Mouse (Mus musculus): ENCODE data around the gene Pmp22. TPM values are rescaled to one million over a fixed set of nuclear protein-coding genes. Genes with fewer than 3 reads are reported as not detected.

Pmp22 gene
- polyA plus RNA-seq (2015; fragmentation: Nextera tagmentation; extraction: Ambion mirVana) = 238 and 261 TPM in 2 replicates

- no peak for ATAC-seq (ENCODE audit: borderline replicate concordance, extremely low read depth, low FRiP score, low TSS enrichment)
- Histone ChIP-seq H3K27me3 (peaks cover 4% of the 10 kb centered on the region), H3K27ac (peak within 1 kb of the TSS; percentile 30; the same call in 1 of the 2 replicates), H3K4me1 (peaks cover 42% of the 10 kb centered on the region), H3K36me3 (no peaks in the 10 kb centered on the region), H3K4me3 (peak within 1 kb of the TSS; percentile 16; the same call in 1 of the 2 replicates), H3K9me3 (no peaks in the 10 kb centered on the region), H3K4me2 (peak within 1 kb of the TSS; percentile 90), H3K9ac (no peak within 1 kb of the TSS)
- WGBS = 49% methylated on average over 2 of the region's 2 CpGs
These were observed at the start of gene Pmp22 for GRCm38 (mm10) chr11:63128784-63129183. Pmp22 (plus strand) TSS chr11:63128982.

GRCm38 (mm10) chr11:63084536-63084935, 44.2 kb upstream of the Pmp22 start:
- Histone ChIP-seq H3K36me3 (no peaks in the 10 kb centered on the region), H3K27ac (no peak overlapping the region), H3K9ac (no peak overlapping the region), H3K4me1 (no peaks in the 10 kb centered on the region), H3K4me2 (no peak overlapping the region), H3K4me3 (no peak overlapping the region), H3K9me3 (peaks cover 5% of the 10 kb centered on the region; the same call in 1 of the 2 replicates), H3K27me3 (no peaks in the 10 kb centered on the region)
- 71% methylated on average over 3 of the region's 3 CpGs for WGBS
- no peak for ATAC-seq (ENCODE audit: borderline replicate concordance, extremely low read depth, low FRiP score, low TSS enrichment)

DNA sequence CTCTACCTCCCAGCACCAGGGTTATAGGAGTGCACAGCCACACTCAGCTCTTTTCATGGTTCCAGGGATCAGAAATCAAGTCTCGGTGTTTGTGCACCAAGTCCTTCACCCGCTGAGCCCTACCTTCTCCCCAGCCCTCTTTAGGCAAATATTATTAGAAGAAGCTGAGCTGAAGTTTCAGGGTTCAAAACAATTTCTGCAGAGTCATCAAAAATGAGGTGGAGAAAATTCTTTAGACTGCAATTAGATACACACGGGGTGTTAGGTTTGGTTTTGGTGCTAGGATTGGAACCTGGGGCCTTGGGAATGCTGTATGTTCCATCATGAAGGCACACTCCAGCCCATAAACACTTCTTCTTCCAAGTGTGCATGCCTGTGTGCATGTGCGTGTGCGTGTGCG, 40.1 kb upstream of the Pmp22 start:
- Histone ChIP-seq H3K9ac (no peak overlapping the region), H3K27me3 (no peaks in the 10 kb centered on the region), H3K36me3 (no peaks in the 10 kb centered on the region), H3K9me3 (peaks cover 5% of the 10 kb centered on the region; the same call in 1 of the 2 replicates), H3K4me3 (no peak overlapping the region), H3K4me2 (no peak overlapping the region), H3K27ac (no peak overlapping the region), H3K4me1 (peaks cover 18% of the 10 kb centered on the region)
- ATAC-seq (ENCODE audit: borderline replicate concordance, extremely low read depth, low FRiP score, low TSS enrichment) = no peak
- 83% methylated on average over 6 of the region's 6 CpGs for WGBS

- Histone ChIP-seq H3K4me3 (no peak overlapping the region), H3K4me1 (peaks cover 21% of the 10 kb centered on the region), H3K4me2 (no peak overlapping the region), H3K27me3 (no peaks in the 10 kb centered on the region), H3K9ac (no peak overlapping the region), H3K9me3 (no peaks in the 10 kb centered on the region), H3K27ac (peak overlapping the region; percentile 31), H3K36me3 (no peaks in the 10 kb centered on the region)
- 19% methylated on average over 4 of the region's 4 CpGs for WGBS
- ATAC-seq (ENCODE audit: borderline replicate concordance, extremely low read depth, low FRiP score, low TSS enrichment) = no peak; the same call in 1 of the 2 replicates
These were observed 38.6 kb upstream of the Pmp22 start for GRCm38 (mm10) chr11:63090210-63090609.

DNA sequence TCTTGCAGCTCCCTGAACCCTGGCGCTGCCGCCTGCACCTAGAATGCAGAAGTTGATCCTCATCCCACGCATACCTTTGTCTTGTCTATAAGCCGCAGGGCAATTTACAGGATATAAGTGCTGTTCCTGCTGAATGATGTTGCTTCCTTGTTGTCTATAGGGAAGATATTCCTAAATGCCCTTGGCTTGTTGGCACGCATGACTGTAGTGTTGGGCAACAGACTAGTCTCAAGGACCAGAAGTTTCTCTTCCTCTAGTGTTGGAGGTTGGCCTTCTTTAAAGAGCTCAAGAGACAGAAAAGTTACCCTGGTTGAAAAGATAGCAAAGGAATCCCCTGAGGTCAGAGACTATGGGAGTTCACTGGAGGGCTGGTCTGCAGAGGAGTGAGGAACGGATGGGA, 37.8 kb upstream of the Pmp22 start:
- peaks cover 21% of the 10 kb centered on the region for H3K4me1 ChIP-seq
- no peaks in the 10 kb centered on the region for H3K36me3 ChIP-seq
- H3K9ac ChIP-seq = no peak overlapping the region
- no peaks in the 10 kb centered on the region for H3K27me3 ChIP-seq
- 86% methylated on average over 6 of the region's 6 CpGs for WGBS
- H3K9me3 ChIP-seq = no peaks in the 10 kb centered on the region
- no peak overlapping the region for H3K4me3 ChIP-seq
- no peak overlapping the region for H3K4me2 ChIP-seq
- ATAC-seq (ENCODE audit: borderline replicate concordance, extremely low read depth, low FRiP score, low TSS enrichment) = no peak
- H3K27ac ChIP-seq = no peak overlapping the region

- Histone ChIP-seq H3K36me3 (no peaks in the 10 kb centered on the region), H3K9me3 (no peaks in the 10 kb centered on the region), H3K27me3 (no peaks in the 10 kb centered on the region), H3K4me2 (no peak overlapping the region), H3K4me3 (no peak overlapping the region), H3K27ac (no peak overlapping the region), H3K4me1 (peaks cover 21% of the 10 kb centered on the region), H3K9ac (no peak overlapping the region)
- no peak for ATAC-seq (ENCODE audit: borderline replicate concordance, extremely low read depth, low FRiP score, low TSS enrichment)
- 57% methylated on average over 5 of the region's 5 CpGs for WGBS
These were observed 36.5 kb upstream of the Pmp22 start for GRCm38 (mm10) chr11:63092271-63092670.

DNA sequence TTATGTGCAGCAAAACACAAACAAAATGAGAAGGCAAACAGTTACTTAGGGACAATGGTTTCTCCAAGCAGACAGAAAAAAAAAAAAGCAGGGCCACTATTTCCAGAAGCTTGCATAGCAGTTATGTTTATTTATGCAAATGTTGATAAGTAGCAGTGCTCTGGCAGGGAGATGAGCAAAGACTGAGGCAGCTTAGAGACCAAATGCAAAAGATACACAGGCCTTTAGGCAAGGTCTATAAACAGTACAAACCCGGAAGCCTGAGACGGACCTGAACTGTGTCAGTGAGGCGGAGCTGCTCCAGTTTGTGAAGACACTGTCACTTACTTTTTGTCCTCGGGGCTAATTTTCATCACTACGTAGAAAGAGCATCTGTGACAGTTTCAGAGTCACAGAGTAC, 35.2 kb upstream of the Pmp22 start:
- Histone ChIP-seq H3K27ac (peak overlapping the region; percentile 48), H3K9ac (no peak overlapping the region), H3K4me2 (no peak overlapping the region), H3K27me3 (no peaks in the 10 kb centered on the region), H3K9me3 (no peaks in the 10 kb centered on the region), H3K4me3 (no peak overlapping the region), H3K36me3 (no peaks in the 10 kb centered on the region), H3K4me1 (peaks cover 21% of the 10 kb centered on the region)
- WGBS = 52% methylated on average over 5 of the region's 5 CpGs
- ATAC-seq (ENCODE audit: borderline replicate concordance, extremely low read depth, low FRiP score, low TSS enrichment) = no peak

GRCm38 (mm10) chr11:63094496-63094895, 34.3 kb upstream of the Pmp22 start:
- no peak overlapping the region for H3K27ac ChIP-seq

GRCm38 (mm10) chr11:63098016-63098415, 30.8 kb upstream of the Pmp22 start:
- Histone ChIP-seq H3K9me3 (no peaks in the 10 kb centered on the region), H3K4me2 (no peak overlapping the region), H3K4me1 (peaks cover 9% of the 10 kb centered on the region), H3K9ac (no peak overlapping the region), H3K4me3 (no peak overlapping the region), H3K27ac (no peak overlapping the region), H3K36me3 (no peaks in the 10 kb centered on the region), H3K27me3 (no peaks in the 10 kb centered on the region)
- WGBS = 77% methylated on average over 3 of the region's 3 CpGs
- ATAC-seq (ENCODE audit: borderline replicate concordance, extremely low read depth, low FRiP score, low TSS enrichment) = no peak

More at GRCm38 (mm10) chr11:63094496-63094895, 34.3 kb upstream of the Pmp22 start:
- Histone ChIP-seq H3K36me3 (no peaks in the 10 kb centered on the region), H3K27me3 (no peaks in the 10 kb centered on the region), H3K4me1 (peaks cover 21% of the 10 kb centered on the region), H3K9me3 (no peaks in the 10 kb centered on the region), H3K4me3 (no peak overlapping the region), H3K9ac (no peak overlapping the region), H3K4me2 (no peak overlapping the region)
- ATAC-seq (ENCODE audit: borderline replicate concordance, extremely low read depth, low FRiP score, low TSS enrichment) = no peak
- WGBS = 87% methylated on average over 8 of the region's 8 CpGs

GRCm38 (mm10) chr11:63099390-63099789, 29.4 kb upstream of the Pmp22 start:
- Histone ChIP-seq H3K9ac (no peak overlapping the region), H3K27me3 (no peaks in the 10 kb centered on the region), H3K36me3 (no peaks in the 10 kb centered on the region), H3K9me3 (no peaks in the 10 kb centered on the region), H3K27ac (no peak overlapping the region), H3K4me1 (no peaks in the 10 kb centered on the region), H3K4me3 (no peak overlapping the region), H3K4me2 (no peak overlapping the region)
- WGBS = 67% methylated on average over 3 of the region's 3 CpGs
- no peak for ATAC-seq (ENCODE audit: borderline replicate concordance, extremely low read depth, low FRiP score, low TSS enrichment)

DNA sequence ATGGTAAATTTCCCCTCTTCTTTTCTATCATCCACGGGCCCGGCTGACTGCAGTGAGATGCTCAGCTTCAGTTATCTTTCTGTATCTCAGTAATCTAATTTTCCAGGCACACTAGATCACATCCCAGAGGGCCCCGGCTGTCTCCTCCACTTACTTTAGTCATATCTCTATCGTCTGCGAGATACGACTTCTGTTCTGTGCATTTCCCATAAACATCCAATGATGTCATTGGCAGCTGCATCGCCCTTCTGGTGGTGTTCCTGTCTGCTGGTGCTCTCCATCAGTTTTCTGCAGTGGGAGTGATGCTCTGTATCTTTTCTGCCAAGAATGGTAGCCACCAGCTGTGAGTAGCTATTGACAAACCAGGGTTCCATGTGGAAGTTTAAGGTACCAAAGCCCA, 25.5 kb upstream of the Pmp22 start:
- Histone ChIP-seq H3K9me3 (no peaks in the 10 kb centered on the region), H3K36me3 (no peaks in the 10 kb centered on the region), H3K4me3 (no peak overlapping the region), H3K27me3 (no peaks in the 10 kb centered on the region), H3K4me1 (peaks cover 5% of the 10 kb centered on the region; the same call in 1 of the 2 replicates), H3K4me2 (no peak overlapping the region), H3K9ac (no peak overlapping the region), H3K27ac (no peak overlapping the region)
- ATAC-seq (ENCODE audit: borderline replicate concordance, extremely low read depth, low FRiP score, low TSS enrichment) = no peak
- WGBS = 74% methylated on average over 7 of the region's 7 CpGs

DNA sequence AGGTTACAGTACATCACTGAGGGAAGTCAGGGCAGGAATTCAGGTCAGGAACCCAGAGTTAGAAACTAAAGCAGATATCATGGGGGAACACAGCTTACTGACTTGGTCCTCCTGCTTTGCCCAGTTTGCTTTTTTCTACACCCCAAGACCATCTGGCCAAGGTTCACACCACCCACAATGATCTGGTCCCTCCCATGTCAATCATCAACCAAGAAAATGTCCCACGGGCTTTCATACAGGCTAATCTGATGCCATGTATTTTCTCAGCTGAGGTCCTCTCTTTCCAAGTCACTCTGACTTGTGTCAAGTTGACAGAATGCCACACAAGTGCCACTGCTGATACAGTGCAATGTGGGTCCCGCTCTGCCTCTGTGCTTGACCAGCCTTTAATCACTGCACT, 24.8 kb upstream of the Pmp22 start:
- Histone ChIP-seq H3K4me1 (peaks cover 5% of the 10 kb centered on the region; the same call in 1 of the 2 replicates), H3K4me2 (no peak overlapping the region), H3K4me3 (no peak overlapping the region), H3K9me3 (no peaks in the 10 kb centered on the region), H3K36me3 (no peaks in the 10 kb centered on the region), H3K27ac (no peak overlapping the region), H3K9ac (no peak overlapping the region), H3K27me3 (no peaks in the 10 kb centered on the region)
- 74% methylated on average over 2 of the region's 2 CpGs for WGBS
- no peak for ATAC-seq (ENCODE audit: borderline replicate concordance, extremely low read depth, low FRiP score, low TSS enrichment)

- H3K4me3 ChIP-seq = no peak overlapping the region
- no peak overlapping the region for H3K4me2 ChIP-seq
- WGBS = 75% methylated on average over 1 of the region's 1 CpGs
- H3K36me3 ChIP-seq = no peaks in the 10 kb centered on the region
- no peaks in the 10 kb centered on the region for H3K9me3 ChIP-seq
- H3K27me3 ChIP-seq = no peaks in the 10 kb centered on the region
- no peak overlapping the region for H3K27ac ChIP-seq
- peaks cover 11% of the 10 kb centered on the region for H3K4me1 ChIP-seq
- ATAC-seq (ENCODE audit: borderline replicate concordance, extremely low read depth, low FRiP score, low TSS enrichment) = no peak
- H3K9ac ChIP-seq = no peak overlapping the region
These were observed 19.5 kb upstream of the Pmp22 start for GRCm38 (mm10) chr11:63109230-63109775.

Measured in lung, embryonic 15.5 days (tissue).